Mouse (Mus musculus): ENCODE measurements around the gene Muc20.

The Muc20 gene

GRCm38 (mm10) chr16:32795177-32795576 lies 2.1 kb downstream of the Muc20 start:
- DNase-seq = no peak

- DNase-seq = no peak
These were observed 7.2 kb downstream of the Muc20 start for GRCm38 (mm10) chr16:32790056-32790455.

- DNase-seq = no peak
These were observed 12.4 kb downstream of the Muc20 start for GRCm38 (mm10) chr16:32784840-32785239.

- DNase-seq = no peak
These were observed 13.7 kb downstream of the Muc20 start for GRCm38 (mm10) chr16:32783324-32784062.

GRCm38 (mm10) chr16:32778956-32779355 lies 18.3 kb downstream of the Muc20 start:
- DNase-seq = no peak

GRCm38 (mm10) chr16:32776676-32777075 lies 20.6 kb downstream of the Muc20 start:
- DNase-seq = no peak

GRCm38 (mm10) chr16:32766904-32767303 lies 30.3 kb downstream of the Muc20 start:
- no peak for DNase-seq

- DNase-seq = no peak
These were observed 32.3 kb downstream of the Muc20 start for GRCm38 (mm10) chr16:32764961-32765360.

- no peak for DNase-seq
These were observed 32.7 kb downstream of the Muc20 start for GRCm38 (mm10) chr16:32764550-32764949.

- DNase-seq = no peak
These were observed 46.8 kb downstream of the Muc20 start for GRCm38 (mm10) chr16:32750242-32751127.

GRCm38 (mm10) chr16:32745852-32746251 lies 51.4 kb downstream of the Muc20 start:
- DNase-seq = no peak

- no peak for DNase-seq
These were observed 54.5 kb downstream of the Muc20 start for GRCm38 (mm10) chr16:32742712-32743111.

GRCm38 (mm10) chr16:32741366-32741765 lies 55.9 kb downstream of the Muc20 start:
- DNase-seq = no peak

- no peak for DNase-seq
These were observed 57.1 kb downstream of the Muc20 start for GRCm38 (mm10) chr16:32740003-32740663.

- DNase-seq = no peak
These were observed 61.2 kb downstream of the Muc20 start for GRCm38 (mm10) chr16:32736022-32736421.

GRCm38 (mm10) chr16:32735586-32735985 lies 61.6 kb downstream of the Muc20 start, which contains the start of gene Muc4:
Muc4 (plus strand) TSS chr16:32735886.
- no peak for DNase-seq

GRCm38 (mm10) chr16:32733213-32733612 lies 64.0 kb downstream of the Muc20 start:
- DNase-seq = no peak

- no peak for DNase-seq
These were observed 68.5 kb downstream of the Muc20 start for GRCm38 (mm10) chr16:32728730-32729129.

GRCm38 (mm10) chr16:32728240-32728639 lies 69.0 kb downstream of the Muc20 start:
- DNase-seq = no peak
